Comparison of ENCODE assay signal across 10 mouse cellular contexts in genomic region chr2:30503677-30504621, GRCm38 (mm10). TPM values are rescaled to one million over a fixed set of nuclear protein-coding genes. Genes with fewer than 3 reads are reported as not detected.
DNase-seq lines count a peak whose midpoint lies in the region; ATAC-seq and TF ChIP-seq lines count a peak whose summit lies in the region.
"Had no signal": no experiment of that assay in that cellular context is flagged by ENCODE, and none has a peak within 500 bp of the region (broad histone marks: within the 10 kb centered on the region; RNA-seq: fewer than 3 reads in every experiment).

No protein-coding gene starts in this region.

- no peak overlapping the region for H3K4me3 ChIP-seq in heart, embryonic 14.5 days (ENCODE audit: control insufficient read depth in 1 of 2, insufficient read depth in 1 of 2, low read depth in 1 of 2, low read length in 2 of 2)
- no peak overlapping the region for H3K4me3 ChIP-seq in midbrain, embryonic 16.5 days (ENCODE audit: low read depth, low read length)
- no peak overlapping the region for H3K4me3 ChIP-seq in midbrain, embryonic 11.5 days (ENCODE audit: low read depth, low read length)
- no peak overlapping the region for H3K4me3 ChIP-seq in stomach, postnatal 0 days (ENCODE audit: low read depth, low read length)
- H3K4me3 ChIP-seq: gastrocnemius, adult 2 months had no signal

- 25% methylated on average over 23 of the region's 23 CpGs for WGBS in heart, embryonic 14.5 days
- 46% methylated on average over 23 of the region's 23 CpGs for WGBS in midbrain, embryonic 16.5 days
- 47% methylated on average over 23 of the region's 23 CpGs for WGBS in midbrain, embryonic 11.5 days
- WGBS in stomach, postnatal 0 days = 41% methylated on average over 22 of the region's 23 CpGs

- peaks cover 11% of the 10 kb centered on the region in 2 experiments for H3K4me1 ChIP-seq in heart, embryonic 14.5 days (ENCODE audit: control insufficient read depth in 2 of 2, insufficient read depth in 2 of 2, low read length in 2 of 2)
- H3K4me1 ChIP-seq in midbrain, embryonic 16.5 days (ENCODE audit: control insufficient read depth, insufficient read depth, low read length) = no peaks in the 10 kb centered on the region
- H3K4me1 ChIP-seq in midbrain, embryonic 11.5 days (ENCODE audit: control insufficient read depth, insufficient read depth, low read length) = no peaks in the 10 kb centered on the region
- no peaks in the 10 kb centered on the region for H3K4me1 ChIP-seq in stomach, postnatal 0 days (replicated peaks; ENCODE audit: control insufficient read depth, insufficient read depth)

- H3K9ac ChIP-seq in heart, embryonic 14.5 days (ENCODE audit: low read length) = peak overlapping the region; percentile 50
- 0 out of 2 replicates have a peak overlapping the region, but pooled peaks have one; percentile 20 for H3K9ac ChIP-seq in midbrain, embryonic 16.5 days (ENCODE audit: low read depth, low read length)
- no peak overlapping the region for H3K9ac ChIP-seq in midbrain, embryonic 11.5 days (ENCODE audit: low read length)
- H3K9ac ChIP-seq in stomach, postnatal 0 days (ENCODE audit: low read length) = no peak overlapping the region

- no peak; the same call in 1 of the 2 replicates for ATAC-seq in heart, embryonic 14.5 days (ENCODE audit: insufficient number of reproducible peaks, insufficient read depth, low FRiP score, low read depth)
- ATAC-seq in midbrain, embryonic 16.5 days = no peak
- no peak for ATAC-seq in midbrain, embryonic 11.5 days (ENCODE audit: low FRiP score)
- 0 out of 2 replicates have a peak, but pooled peaks have one; percentile 33 for ATAC-seq in stomach, postnatal 0 days (ENCODE audit: low FRiP score, low TSS enrichment)

- no peaks in the 10 kb centered on the region for H3K27me3 ChIP-seq in heart, embryonic 14.5 days (ENCODE audit: control insufficient read depth, insufficient read depth, low read length)
- no peaks in the 10 kb centered on the region for H3K27me3 ChIP-seq in midbrain, embryonic 16.5 days (ENCODE audit: control insufficient read depth, insufficient read depth, low read depth, low read length)
- no peaks in the 10 kb centered on the region for H3K27me3 ChIP-seq in midbrain, embryonic 11.5 days (ENCODE audit: control insufficient read depth, insufficient read depth, low read length)
- no peaks in the 10 kb centered on the region for H3K27me3 ChIP-seq in stomach, postnatal 0 days (ENCODE audit: control insufficient read depth, insufficient read depth, low read length)

- no peaks in the 10 kb centered on the region for H3K9me3 ChIP-seq in heart, embryonic 14.5 days (ENCODE audit: control insufficient read depth, low read length)
- H3K9me3 ChIP-seq in midbrain, embryonic 16.5 days (replicated peaks; ENCODE audit: control insufficient read depth, low read length, poor library complexity, severe bottlenecking) = no peaks in the 10 kb centered on the region
- H3K9me3 ChIP-seq in midbrain, embryonic 11.5 days (ENCODE audit: control insufficient read depth, low read length) = no peaks in the 10 kb centered on the region
- no peaks in the 10 kb centered on the region for H3K9me3 ChIP-seq in stomach, postnatal 0 days (ENCODE audit: control insufficient read depth, low read length)

- peak overlapping the region; percentile 39 for H3K4me2 ChIP-seq in heart, embryonic 14.5 days (ENCODE audit: low read length)
- no peak overlapping the region for H3K4me2 ChIP-seq in midbrain, embryonic 16.5 days (ENCODE audit: low read length)
- H3K4me2 ChIP-seq in midbrain, embryonic 11.5 days = no peak overlapping the region
- H3K4me2 ChIP-seq in stomach, postnatal 0 days (replicated peaks; ENCODE audit: low read depth) = no peak overlapping the region

- no peak for TF ChIP-seq CTCF in stomach, postnatal 0 days (IDR thresholded peaks at IDR 0.05; ENCODE audit: low read depth)

- TF ChIP-seq EP300 in stomach, postnatal 0 days (optimal IDR thresholded peaks at IDR 0.05) = no peak

- no peaks in the 10 kb centered on the region for H3K36me3 ChIP-seq in heart, embryonic 14.5 days (ENCODE audit: control insufficient read depth, insufficient read depth, low read length)
- no peaks in the 10 kb centered on the region for H3K36me3 ChIP-seq in midbrain, embryonic 16.5 days (ENCODE audit: control insufficient read depth, insufficient read depth, low read length)
- H3K36me3 ChIP-seq in midbrain, embryonic 11.5 days (ENCODE audit: control insufficient read depth, insufficient read depth, low read length) = no peaks in the 10 kb centered on the region
- no peaks in the 10 kb centered on the region for H3K36me3 ChIP-seq in stomach, postnatal 0 days (ENCODE audit: control insufficient read depth, insufficient read depth, low read length)
- H3K36me3 ChIP-seq: G1E had no signal

- intact Hi-C loops in heart, postnatal 25 days (cut with DNase I) = no loop called here

- peak overlapping the region in 1 of 2 experiments; percentile 61; a peak in 2 of 4 replicates for H3K27ac ChIP-seq in heart, embryonic 14.5 days (replicated peaks in 1 of 2; ENCODE audit: control insufficient read depth in 1 of 2, insufficient read depth in 1 of 2, low read depth in 2 of 2, low read length in 2 of 2)
- H3K27ac ChIP-seq in midbrain, embryonic 16.5 days (ENCODE audit: low read length) = peak overlapping the region; percentile 10; the same call in 1 of the 2 replicates
- H3K27ac ChIP-seq in midbrain, embryonic 11.5 days (ENCODE audit: low read depth, low read length) = no peak overlapping the region
- no peak overlapping the region for H3K27ac ChIP-seq in stomach, postnatal 0 days (replicated peaks)
- H3K27ac ChIP-seq: gastrocnemius, adult 2 months had no signal

- no peak for DNase-seq in heart, postnatal 25 days (ENCODE audit: low spot score)
- DNase-seq in midbrain, embryonic 11.5 days (ENCODE audit: low spot score, missing footprints) = no peak
- DNase-seq in layer of hippocampus, postnatal 36 days = peak; percentile 55 to 56
- no peak for DNase-seq in stomach, postnatal 0 days (ENCODE audit: low spot score)
- DNase-seq in spleen, postnatal 10 days (ENCODE audit: low spot score in 2 of 2) = no peak
- DNase-seq in cerebellum, postnatal 25 days = no peak
- DNase-seq: gastrocnemius, adult 2 months had no signal

RNA-seq across cellular contexts. Expression of gene Ier5l, which starts 29.9 kb away (rescaled TPM):
- polyA plus RNA-seq in heart, embryonic 14.5 days (2014; fragmentation: Nextera tagmentation; extraction: Ambion mirVana) = 3.5 and 4.2 TPM in 2 replicates
- 1 to 10 TPM; 4.1 to 6.9 TPM for total RNA-seq in heart, postnatal 25 days (2021)
- polyA plus RNA-seq in midbrain, embryonic 16.5 days (2015; fragmentation: Nextera tagmentation; extraction: Ambion mirVana) = 2.0 TPM in 2 replicates
- polyA plus RNA-seq in midbrain, embryonic 11.5 days (2014; fragmentation: Nextera tagmentation; extraction: Ambion mirVana) = 4.9 and 5.0 TPM in 2 replicates
- total RNA-seq in layer of hippocampus, postnatal 36 days (2021) = 10 to 100 TPM; 10.4 to 12.7 TPM
- 1.8 and 4.4 TPM in 2 replicates for polyA plus RNA-seq in stomach, postnatal 0 days (2015; fragmentation: Nextera tagmentation; extraction: Ambion mirVana)
- total RNA-seq: G1E had no signal
- polyA plus RNA-seq: G1E had no signal

Comparison
In these comparisons a context has a peak if more than half of its experiments do, and no peak if none do; other contexts are left out.
1. H3K9ac ChIP-seq: peak in heart, embryonic 14.5 days (single experiment) and midbrain, embryonic 16.5 days (single experiment); none in midbrain, embryonic 11.5 days (single experiment) and stomach, postnatal 0 days (single experiment).
2. DNase-seq: peak in layer of hippocampus, postnatal 36 days (2 of 2); none in heart, postnatal 25 days (single experiment), midbrain, embryonic 11.5 days (single experiment), stomach, postnatal 0 days (single experiment), spleen, postnatal 10 days (0 of 2) and cerebellum, postnatal 25 days (0 of 2).